7 mouse cellular contexts compared by ENCODE assay signal in the genomic region with DNA sequence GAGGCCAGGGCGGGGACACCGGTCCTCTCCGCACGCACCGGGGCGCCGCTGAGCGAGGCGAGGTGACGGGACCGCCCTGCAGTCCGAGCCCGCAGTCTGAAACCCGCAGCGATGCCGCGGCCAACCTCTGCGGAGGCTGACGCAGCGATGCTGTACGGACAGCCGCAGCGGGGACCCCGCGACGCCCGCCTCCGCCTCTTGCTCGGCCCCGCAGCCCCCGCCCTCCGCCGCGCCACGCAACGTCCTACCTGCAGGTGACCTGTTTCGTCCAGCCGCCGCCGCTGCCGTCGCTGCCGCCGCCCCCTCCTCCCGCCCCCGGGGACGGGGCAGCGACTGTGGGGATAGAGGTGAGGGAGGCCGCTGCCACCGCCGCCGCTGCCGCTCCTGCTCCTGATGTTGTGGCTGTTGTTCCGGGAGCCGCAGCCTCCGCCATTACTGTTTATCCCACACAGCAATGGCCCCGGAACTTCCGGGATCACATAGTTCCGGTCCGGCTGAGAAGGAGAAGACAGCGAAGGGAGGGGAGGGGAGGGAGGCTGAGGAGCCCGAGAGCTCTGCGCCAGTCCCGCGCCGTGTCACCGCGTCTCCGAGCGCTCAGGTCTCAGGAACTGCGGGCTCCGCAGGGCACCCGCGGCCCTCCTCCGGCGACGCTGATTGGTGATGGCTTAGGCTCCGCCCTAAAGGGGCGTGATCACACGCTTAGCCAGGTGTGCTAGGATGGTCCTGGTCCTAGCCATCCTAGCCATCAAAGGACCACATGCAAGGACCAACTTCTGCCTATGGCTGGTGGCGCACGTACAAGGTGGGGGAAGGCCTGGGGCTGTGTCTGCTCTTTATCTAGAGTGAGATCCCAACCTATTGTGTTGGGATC. TPM values are rescaled to one million over a fixed set of nuclear protein-coding genes. Genes with fewer than 3 reads are reported as not detected.
DNase-seq lines count a peak whose midpoint lies in the region; ATAC-seq lines count a peak whose summit lies in the region.

A gene (minus strand): TSS at position 612 of the 871 bp plus-strand sequence.

- no peaks in the 10 kb centered on the region for H3K9me3 ChIP-seq in intestine, embryonic 15.5 days
- H3K9me3 ChIP-seq in midbrain, embryonic 10.5 days (replicated peaks) = no peaks in the 10 kb centered on the region

- no peaks in the 10 kb centered on the region for H3K36me3 ChIP-seq in intestine, embryonic 15.5 days
- peaks cover 9% of the 10 kb centered on the region for H3K36me3 ChIP-seq in midbrain, embryonic 10.5 days

- H3K9ac ChIP-seq in intestine, embryonic 15.5 days = peak within 1 kb of the TSS; percentile 71

- no peaks in the 10 kb centered on the region; the same call in 1 of the 2 replicates for H3K27me3 ChIP-seq in intestine, embryonic 15.5 days (replicated peaks)
- H3K27me3 ChIP-seq in midbrain, embryonic 10.5 days (ENCODE audit: low read depth, poor library complexity, severe bottlenecking) = peaks cover 23% of the 10 kb centered on the region; the same call in 1 of the 2 replicates

- intact Hi-C loops in gastrocnemius, postnatal 36 days (cut with DNase I) = no loop called here
- intact Hi-C loops in left cerebral cortex, postnatal 25 days (cut with DNase I) = loop anchor here (5.0 kb wide), 1 partner anchor 147 kb away; no protein-coding TSS in a partner anchor

- H3K27ac ChIP-seq in intestine, embryonic 15.5 days = peak within 1 kb of the TSS; percentile 88
- peak within 1 kb of the TSS; percentile 95 for H3K27ac ChIP-seq in midbrain, embryonic 10.5 days (replicated peaks)

- peak; percentile 63 to 66 for DNase-seq in adrenal gland, adult 18-20 months (ENCODE audit: low spot score in 2 of 2)
- peak; percentile 89 for DNase-seq in embryo, embryonic 11 days
- DNase-seq in gastrocnemius, postnatal 36 days = peak; percentile 40 to 64
- peak; percentile 82 to 89 for DNase-seq in left cerebral cortex, postnatal 25 days (ENCODE audit: low spot score in 2 of 2)
- peak; percentile 89 for DNase-seq in midbrain, embryonic 10.5 days (ENCODE audit: low spot score)
- peak; percentile 75 for DNase-seq in right cerebral cortex, postnatal 4 days

- peak; percentile 96 for ATAC-seq in intestine, embryonic 15.5 days

- peak within 1 kb of the TSS; percentile 65 for H3K4me2 ChIP-seq in intestine, embryonic 15.5 days (replicated peaks)

- H3K4me1 ChIP-seq in intestine, embryonic 15.5 days (replicated peaks) = no peaks in the 10 kb centered on the region; the same call in 1 of the 2 replicates
- H3K4me1 ChIP-seq in midbrain, embryonic 10.5 days = peaks cover 23% of the 10 kb centered on the region

- H3K4me3 ChIP-seq in intestine, embryonic 15.5 days (replicated peaks) = peak within 1 kb of the TSS; percentile 96
- peak within 1 kb of the TSS; percentile 100 for H3K4me3 ChIP-seq in midbrain, embryonic 10.5 days

- under 1% methylated on average over 75 of the region's 82 CpGs for WGBS in intestine, embryonic 15.5 days
- WGBS in midbrain, embryonic 10.5 days = under 1% methylated on average over 82 of the region's 82 CpGs

RNA-seq across cellular contexts. Expression of the gene that starts here (rescaled TPM):
- 10 to 100 TPM; 64.0 to 72.7 TPM for total RNA-seq in adrenal gland, adult 18-20 months (2021)
- 10 to 100 TPM; 15.6 to 18.4 TPM for total RNA-seq in gastrocnemius, postnatal 36 days (2021)
- 59.3 and 64.8 TPM in 2 replicates for polyA plus RNA-seq in intestine, embryonic 15.5 days (2015; fragmentation: Nextera tagmentation; extraction: Ambion mirVana)
- 100 to 1,000 TPM; 152 to 154 TPM for total RNA-seq in left cerebral cortex, postnatal 25 days (2021)
- polyA plus RNA-seq in midbrain, embryonic 10.5 days (2016; fragmentation: Nextera tagmentation; extraction: Ambion mirVana) = 88.2 and 104 TPM in 2 replicates

Comparison
In these comparisons a context has a peak if more than half of its experiments do, and no peak if none do; other contexts are left out.
1. Peak in every context shown above with its lines: DNase-seq, ATAC-seq, H3K4me3 ChIP-seq and H3K27ac ChIP-seq.